Mouse (Mus musculus): ENCODE results near the gene Hspa1l. TPM values are rescaled to one million over a fixed set of nuclear protein-coding genes. Genes with fewer than 3 reads are reported as not detected.
"Not testable (repeated sequence)": the region's sequence is repeated elsewhere in the genome, so short reads cannot be mapped to it uniquely, and the experiment has no call there.

The Hspa1l gene
- total RNA-seq, 2 experiments from 2014 or later = 0.27 to 0.34 TPM

- intact Hi-C loops (cut with DNase I) = no loop called here
- DNase-seq (ENCODE audit: low spot score in 2 of 2) = no peak
Observed at GRCm38 (mm10) chr17:34949553-34949969, 22.9 kb upstream of the Hspa1l start.

- no peak for DNase-seq (ENCODE audit: low spot score in 2 of 2)
Observed at GRCm38 (mm10) chr17:34950514-34951455, 21.7 kb upstream of the Hspa1l start.

GRCm38 (mm10) chr17:34951636-34952377 lies 20.7 kb upstream of the Hspa1l start:
- intact Hi-C loops (cut with DNase I) = loop anchor here (1.0 to 2.0 kb wide), 3 partner anchors 21 to 53 kb away; partner anchors contain the start of genes C2, Ehmt2, Lsm2 and Neu1
- DNase-seq (ENCODE audit: low spot score in 2 of 2) = peak; percentile 43 to 64

More at GRCm38 (mm10) chr17:34950514-34951455, 21.7 kb upstream of the Hspa1l start:
- intact Hi-C loops (cut with DNase I) = no loop called here

GRCm38 (mm10) chr17:34952378-34953040 lies 20.0 kb upstream of the Hspa1l start:
- intact Hi-C loops (cut with DNase I) = loop anchor here (1.0 to 2.0 kb wide), 3 partner anchors 21 to 54 kb away; partner anchors contain the start of genes C2, Ehmt2, Lsm2 and Neu1
- peak; percentile 74 to 76 for DNase-seq (ENCODE audit: low spot score in 2 of 2)

- intact Hi-C loops (cut with DNase I) = loop anchor here (2.0 kb wide), 1 partner anchor 54 kb away; the partner anchor contains the start of genes C2 and Ehmt2
Observed at GRCm38 (mm10) chr17:34953258-34953657, 19.2 kb upstream of the Hspa1l start.

GRCm38 (mm10) chr17:34953904-34954303 lies 18.6 kb upstream of the Hspa1l start:
- intact Hi-C loops (cut with DNase I) = loop anchor here (2.0 kb wide), 1 partner anchor 55 kb away; the partner anchor contains the start of genes C2 and Ehmt2
- DNase-seq (ENCODE audit: low spot score in 2 of 2) = no peak

More at GRCm38 (mm10) chr17:34953258-34953657, 19.2 kb upstream of the Hspa1l start:
- DNase-seq (ENCODE audit: low spot score in 2 of 2) = no peak

- DNase-seq (ENCODE audit: low spot score in 2 of 2) = no peak
- intact Hi-C loops (cut with DNase I) = no loop called here
Observed at GRCm38 (mm10) chr17:34954831-34955230, 17.7 kb upstream of the Hspa1l start.

- intact Hi-C loops (cut with DNase I) = no loop called here
- DNase-seq (ENCODE audit: low spot score in 2 of 2) = no peak
Observed at GRCm38 (mm10) chr17:34955884-34956283, 16.6 kb upstream of the Hspa1l start.

- intact Hi-C loops (cut with DNase I) = no loop called here
- DNase-seq (ENCODE audit: low spot score in 2 of 2) = peak in 1 of 2 experiments; percentile 31
Observed at GRCm38 (mm10) chr17:34956340-34956739, 16.2 kb upstream of the Hspa1l start.

- DNase-seq (ENCODE audit: low spot score in 2 of 2); intact Hi-C loops (cut with DNase I): not testable (repeated sequence)
Observed at GRCm38 (mm10) chr17:34957291-34957690, 15.2 kb upstream of the Hspa1l start.

- intact Hi-C loops (cut with DNase I); DNase-seq (ENCODE audit: low spot score in 2 of 2): not testable (repeated sequence)
Observed at GRCm38 (mm10) chr17:34957966-34958365, 14.5 kb upstream of the Hspa1l start.

- intact Hi-C loops (cut with DNase I); DNase-seq (ENCODE audit: low spot score in 2 of 2): not testable (repeated sequence)
Observed at GRCm38 (mm10) chr17:34958734-34959129, 13.8 kb upstream of the Hspa1l start.

GRCm38 (mm10) chr17:34959130-34959778 lies 13.2 kb upstream of the Hspa1l start, which contains the start of gene Hspa1b:
Hspa1b (minus strand) TSS chr17:34959238.
- DNase-seq (ENCODE audit: low spot score in 2 of 2) = peak; percentile 80 to 87
- intact Hi-C loops (cut with DNase I) = not testable (repeated sequence)

GRCm38 (mm10) chr17:34959881-34960515 lies 12.5 kb upstream of the Hspa1l start:
- intact Hi-C loops (cut with DNase I) = no loop called here
- no peak for DNase-seq (ENCODE audit: low spot score in 2 of 2)

- intact Hi-C loops (cut with DNase I) = no loop called here
- peak in 1 of 2 experiments; percentile 31 for DNase-seq (ENCODE audit: low spot score in 2 of 2)
Observed at GRCm38 (mm10) chr17:34960702-34961493, 11.6 kb upstream of the Hspa1l start.

- intact Hi-C loops (cut with DNase I) = no loop called here
- peak in 1 of 2 experiments; percentile 14 for DNase-seq (ENCODE audit: low spot score in 2 of 2)
Observed at GRCm38 (mm10) chr17:34962125-34962524, 10.4 kb upstream of the Hspa1l start.

- intact Hi-C loops (cut with DNase I) = no loop called here
- DNase-seq (ENCODE audit: low spot score in 2 of 2) = no peak
Observed at GRCm38 (mm10) chr17:34962841-34963240, 9.7 kb upstream of the Hspa1l start.
